Mouse (Mus musculus) G1E (cell line): ENCODE results near the gene Fam89b.

Source experiments
- CTCF ChIP-seq: IDR thresholded peaks from 2 replicates; pipeline ENCODE4 v1.5.1; 2012; ENCODE audit warnings: low read depth, low read length, inconsistent platforms, mixed read lengths
- GATA1 ChIP-seq: IDR thresholded peaks from 2 replicates; pipeline ENCODE4 v1.6.1; 2012; ENCODE audit warnings: borderline replicate concordance, low read length, inconsistent platforms, mixed read lengths
- GATA2 ChIP-seq: IDR thresholded peaks from 2 replicates; pipeline ENCODE4 v1.6.1; 2012; ENCODE audit warnings: low read depth, low read length, inconsistent platforms, borderline replicate concordance
- POLR2AphosphoS5 ChIP-seq: IDR thresholded peaks from 2 replicates; pipeline ENCODE4 v1.6.1; 2012; ENCODE audit warnings: low read depth, low read length, inconsistent platforms; ENCODE audit not compliant: insufficient replicate concordance
- TAL1 ChIP-seq: conservative IDR thresholded peaks from 2 replicates; pipeline ENCODE4 v1.6.1; 2012; ENCODE audit warnings: low read depth, low read length, inconsistent platforms, mixed read lengths

DNA sequence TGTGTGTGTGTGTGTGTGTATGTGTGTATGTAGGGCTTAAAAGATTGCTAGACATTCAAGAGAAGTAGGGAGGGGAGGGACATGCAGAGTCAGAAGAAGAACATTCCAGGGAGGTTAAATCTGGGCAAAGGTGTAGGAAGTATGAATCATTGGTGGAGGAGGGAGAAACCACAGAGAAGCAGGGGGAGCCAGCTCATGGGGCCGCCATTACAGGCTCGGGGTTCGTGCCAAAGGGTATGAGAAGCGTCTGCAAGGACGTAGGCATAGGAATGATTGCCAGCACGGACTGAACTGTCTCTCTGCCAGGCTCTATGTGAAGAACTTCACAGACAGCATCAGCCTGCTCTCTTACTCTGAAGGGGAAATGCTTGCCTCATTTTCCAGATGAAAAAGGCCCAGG, 20.0 kb upstream of the Fam89b start:
- TF ChIP-seq CTCF: no peak
- TF ChIP-seq GATA1: no peak
- no peak for TF ChIP-seq TAL1
- TF ChIP-seq POLR2AphosphoS5: no peak
- TF ChIP-seq GATA2: no peak
